Mouse (Mus musculus) heart, embryonic 10.5 days (tissue): ENCODE data around the gene Gm11032. TPM values are rescaled to one million over a fixed set of nuclear protein-coding genes. Genes with fewer than 3 reads are reported as not detected.
A peak's percentile ranks its signal among the peaks of the same experiment; 100 is the strongest.

Source experiments
- DNase-seq: peaks from one replicate; pipeline ENCODE4 v3.0.0-alpha.2; 2017; ENCODE audit warnings: low spot score
- H3K27ac ChIP-seq: fragments of 300-500 bp; sonication (generic); 2 replicates; pipeline ENCODE4 v1.5.1; 2016; ENCODE audit warnings: mild to moderate bottlenecking
- H3K27me3 ChIP-seq: fragments of 300-500 bp; sonication (generic); 2 replicates; pipeline ENCODE4 v1.6.1; 2016; ENCODE audit warnings: mild to moderate bottlenecking; ENCODE audit not compliant: poor library complexity, insufficient read depth, severe bottlenecking
- H3K36me3 ChIP-seq: fragments of 300-500 bp; sonication (generic); 2 replicates; pipeline ENCODE4 v1.6.1; 2016; ENCODE audit warnings: mild to moderate bottlenecking, moderate library complexity
- H3K4me1 ChIP-seq: fragments of 300-500 bp; sonication (generic); 2 replicates; pipeline ENCODE4 v1.6.1; 2016; ENCODE audit warnings: mild to moderate bottlenecking
- H3K4me3 ChIP-seq: fragments of 300-500 bp; sonication (generic); 2 replicates; pipeline ENCODE4 v1.5.1; 2016; ENCODE audit warnings: mild to moderate bottlenecking, moderate library complexity
- H3K9me3 ChIP-seq: fragments of 300-500 bp; sonication (generic); 2 replicates; pipeline ENCODE4 v1.6.1; 2016; ENCODE audit warnings: mild to moderate bottlenecking, moderate library complexity
- WGBS: fragments of 180-500 bp; shearing (Covaris S2); methylation state at CpG from one replicate; pipeline ENCODE4 v1.1.7; 2016; 5-methylcytosine and 5-hydroxymethylcytosine counted together
- polyA plus RNA-seq: library from polyadenylated mRNA; unstranded; fragments of >200 nt; fragmentation: Nextera tagmentation; extraction: Ambion mirVana; gene quantifications from 2 replicates; pipeline ENCODE4 v1.2.1, GENCODE M21; 2016

Gene Gm11032
- polyA plus RNA-seq, 1 experiment from 2014 or later = not detected

DNA sequence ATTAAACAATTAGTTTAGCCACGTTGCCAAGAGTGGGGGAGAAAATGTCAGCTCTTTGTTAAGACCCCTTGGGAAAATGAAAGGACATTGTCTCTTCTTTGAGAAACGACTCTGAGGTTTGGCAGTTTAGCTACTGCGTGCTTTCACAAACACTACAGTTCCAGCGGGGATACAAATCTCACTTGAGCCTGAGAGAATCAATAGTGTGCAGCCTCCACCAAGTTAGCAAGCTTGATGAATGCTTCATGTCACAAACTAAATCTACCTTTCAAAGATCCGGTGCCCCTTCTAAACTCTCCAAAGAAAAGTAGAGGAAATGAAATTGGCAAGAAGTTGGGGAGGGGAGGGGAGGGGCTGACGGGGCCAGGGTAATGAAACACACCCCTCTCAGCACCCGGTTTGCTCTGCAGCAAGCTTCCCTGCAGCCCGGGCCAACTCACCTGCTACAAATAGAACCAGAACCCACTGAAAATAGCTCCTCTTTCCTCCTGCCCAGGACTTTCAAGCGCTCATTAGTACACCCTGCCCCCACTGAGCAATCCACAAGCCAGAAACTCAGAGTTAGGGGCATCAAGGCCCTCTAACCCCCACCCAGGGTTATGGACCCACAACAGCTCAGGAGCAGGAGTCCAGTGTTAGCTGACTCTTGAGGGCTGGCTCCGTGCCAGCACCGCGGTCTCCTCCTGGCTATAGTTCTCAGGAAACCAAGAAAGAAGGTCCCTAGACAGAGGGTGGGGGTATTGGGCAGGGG lies 17.0 kb upstream of the Gm11032 start:
- H3K27ac ChIP-seq = peak overlapping the region; percentile 72; the same call in 1 of the 2 replicates
- no peak for DNase-seq
- H3K4me1 ChIP-seq = peaks cover 32% of the 10 kb centered on the region
- no peaks in the 10 kb centered on the region for H3K36me3 ChIP-seq
- H3K27me3 ChIP-seq = no peaks in the 10 kb centered on the region
- WGBS = 43% methylated on average over 12 of the region's 12 CpGs
- H3K4me3 ChIP-seq = peak overlapping the region; percentile 8; the same call in 1 of the 2 replicates
- no peaks in the 10 kb centered on the region for H3K9me3 ChIP-seq

DNA sequence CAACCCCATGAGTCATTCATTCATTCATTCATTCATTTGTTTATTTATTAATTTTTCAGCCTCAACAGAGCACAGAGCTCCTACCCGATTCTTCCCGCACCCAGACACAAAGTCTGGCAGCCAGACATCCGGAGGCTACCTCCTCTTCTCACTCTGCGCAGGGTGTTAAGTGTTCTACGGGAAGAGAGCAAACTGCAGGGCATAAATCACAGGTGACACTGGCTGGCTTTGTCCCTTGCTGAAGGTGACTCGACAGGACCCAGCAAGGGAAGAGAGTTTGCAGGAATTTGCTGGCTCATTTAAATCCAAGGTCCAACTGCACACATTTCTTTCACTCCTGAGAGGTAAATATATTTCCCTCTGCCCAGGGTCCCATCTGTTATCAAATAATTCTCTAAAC lies 15.4 kb upstream of the Gm11032 start:
- no peaks in the 10 kb centered on the region for H3K9me3 ChIP-seq
- WGBS = 32% methylated on average over 6 of the region's 6 CpGs
- peaks cover 32% of the 10 kb centered on the region for H3K4me1 ChIP-seq
- H3K27ac ChIP-seq = no peak overlapping the region
- H3K36me3 ChIP-seq = no peaks in the 10 kb centered on the region
- H3K4me3 ChIP-seq = no peak overlapping the region
- no peak for DNase-seq
- no peaks in the 10 kb centered on the region for H3K27me3 ChIP-seq

- WGBS = 48% methylated on average over 7 of the region's 7 CpGs
- H3K4me1 ChIP-seq = peaks cover 32% of the 10 kb centered on the region
- H3K27ac ChIP-seq = no peak overlapping the region
These were observed 14.5 kb upstream of the Gm11032 start for GRCm38 (mm10) chr11:4605414-4605813.

DNA sequence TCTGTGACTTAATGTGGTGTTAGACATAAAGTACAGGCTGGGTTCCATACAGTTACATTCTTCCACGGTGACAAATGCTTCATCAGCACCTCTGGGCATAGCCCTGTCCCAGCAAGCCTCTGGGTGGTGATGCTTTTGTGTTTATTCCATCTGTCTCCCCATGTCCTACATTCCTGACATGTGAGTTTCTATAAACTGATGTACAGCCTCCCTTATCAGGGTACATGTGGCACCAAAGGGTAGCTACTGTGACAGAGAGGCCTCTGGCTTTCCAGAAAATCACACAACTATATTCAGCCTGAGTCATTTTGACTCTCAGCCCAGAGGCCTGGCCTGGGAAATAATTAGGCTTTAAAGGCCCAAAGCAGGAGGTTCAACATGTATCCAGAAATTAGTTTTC lies 13.3 kb upstream of the Gm11032 start:
- WGBS = 68% methylated on average over 1 of the region's 1 CpGs

More at GRCm38 (mm10) chr11:4605414-4605813, 14.5 kb upstream of the Gm11032 start:
- no peaks in the 10 kb centered on the region for H3K36me3 ChIP-seq
- H3K4me3 ChIP-seq = no peak overlapping the region
- DNase-seq = no peak
- H3K27me3 ChIP-seq = no peaks in the 10 kb centered on the region
- H3K9me3 ChIP-seq = no peaks in the 10 kb centered on the region

GRCm38 (mm10) chr11:4611904-4612303 lies 8.0 kb upstream of the Gm11032 start:
- H3K27ac ChIP-seq = no peak overlapping the region

More for the DNA sequence above, 13.3 kb upstream of the Gm11032 start:
- Histone ChIP-seq H3K4me3 (no peak overlapping the region), H3K27me3 (no peaks in the 10 kb centered on the region), H3K27ac (no peak overlapping the region), H3K36me3 (no peaks in the 10 kb centered on the region), H3K9me3 (no peaks in the 10 kb centered on the region), H3K4me1 (peaks cover 32% of the 10 kb centered on the region)
- DNase-seq = no peak

GRCm38 (mm10) chr11:4620501-4621108 lies 738 bp downstream of the Gm11032 start:
- Histone ChIP-seq H3K4me3 (peak overlapping the region; percentile 22), H3K9me3 (no peaks in the 10 kb centered on the region), H3K27me3 (no peaks in the 10 kb centered on the region), H3K4me1 (peaks cover 16% of the 10 kb centered on the region), H3K27ac (peak overlapping the region; percentile 74; the same call in 1 of the 2 replicates), H3K36me3 (no peaks in the 10 kb centered on the region)
- no peak for DNase-seq
- whole genome bisulfite sequencing = 41% methylated on average over 13 of the region's 13 CpGs

More at GRCm38 (mm10) chr11:4611904-4612303, 8.0 kb upstream of the Gm11032 start:
- WGBS = 80% methylated on average over 2 of the region's 2 CpGs
- Histone ChIP-seq H3K9me3 (no peaks in the 10 kb centered on the region), H3K36me3 (no peaks in the 10 kb centered on the region), H3K4me1 (peaks cover 5% of the 10 kb centered on the region; the same call in 1 of the 2 replicates), H3K4me3 (no peak overlapping the region), H3K27me3 (no peaks in the 10 kb centered on the region)
- DNase-seq = no peak

DNA sequence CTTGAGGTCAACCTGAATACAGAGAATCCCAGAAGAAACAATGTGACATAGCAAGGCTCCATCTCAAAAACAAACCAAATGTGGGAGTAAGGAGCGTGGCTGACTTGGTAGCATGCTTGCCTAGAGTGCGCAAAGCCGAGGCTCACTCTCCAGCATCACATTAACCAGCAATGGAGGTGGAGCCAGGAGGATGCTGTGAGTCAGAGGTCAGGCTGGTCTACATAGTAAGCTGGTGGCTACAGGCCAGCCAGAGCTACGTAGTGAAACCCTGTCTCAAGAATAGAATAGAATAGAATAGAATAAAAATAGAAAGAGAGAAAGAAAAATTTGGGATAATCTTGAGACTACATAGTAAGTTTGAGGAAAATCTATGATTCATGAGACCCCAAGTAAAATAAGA lies 2.0 kb downstream of the Gm11032 start:
- no peak for DNase-seq
- H3K27ac ChIP-seq = no peak overlapping the region
- H3K36me3 ChIP-seq = no peaks in the 10 kb centered on the region
- no peaks in the 10 kb centered on the region for H3K9me3 ChIP-seq
- WGBS = 71% methylated on average over 4 of the region's 4 CpGs
- H3K27me3 ChIP-seq = no peaks in the 10 kb centered on the region
- no peak overlapping the region for H3K4me3 ChIP-seq
- peaks cover 16% of the 10 kb centered on the region for H3K4me1 ChIP-seq

DNA sequence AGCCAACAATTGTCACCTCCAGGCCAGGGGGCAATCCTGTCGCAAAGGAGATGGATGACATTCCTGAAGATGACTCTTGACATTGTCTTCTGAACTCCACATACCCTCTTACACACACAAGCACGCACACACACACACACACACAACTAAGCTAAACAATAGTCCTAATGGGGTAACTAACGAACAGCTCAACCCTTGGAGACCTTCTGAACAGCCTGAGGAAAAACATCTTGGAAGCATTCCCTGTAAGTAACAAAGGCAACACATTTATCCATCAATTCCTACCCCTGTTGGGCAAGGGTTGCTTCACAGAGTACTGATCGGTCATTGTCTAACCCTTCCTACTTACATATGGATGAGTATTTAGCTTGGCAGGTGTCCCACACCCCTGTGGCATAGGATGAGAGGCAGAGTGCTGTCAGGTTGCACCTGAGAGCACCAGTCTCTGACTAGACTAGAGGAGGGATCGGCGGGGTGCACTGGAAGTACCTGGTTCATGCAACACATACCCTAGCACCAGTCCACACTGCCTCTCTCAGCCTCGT lies 2.6 kb downstream of the Gm11032 start:
- peaks cover 16% of the 10 kb centered on the region for H3K4me1 ChIP-seq
- H3K9me3 ChIP-seq = no peaks in the 10 kb centered on the region
- H3K36me3 ChIP-seq = no peaks in the 10 kb centered on the region
- 78% methylated on average over 7 of the region's 7 CpGs for WGBS
- no peak for DNase-seq
- no peaks in the 10 kb centered on the region for H3K27me3 ChIP-seq
- H3K27ac ChIP-seq = no peak overlapping the region
- H3K4me3 ChIP-seq = no peak overlapping the region

DNA sequence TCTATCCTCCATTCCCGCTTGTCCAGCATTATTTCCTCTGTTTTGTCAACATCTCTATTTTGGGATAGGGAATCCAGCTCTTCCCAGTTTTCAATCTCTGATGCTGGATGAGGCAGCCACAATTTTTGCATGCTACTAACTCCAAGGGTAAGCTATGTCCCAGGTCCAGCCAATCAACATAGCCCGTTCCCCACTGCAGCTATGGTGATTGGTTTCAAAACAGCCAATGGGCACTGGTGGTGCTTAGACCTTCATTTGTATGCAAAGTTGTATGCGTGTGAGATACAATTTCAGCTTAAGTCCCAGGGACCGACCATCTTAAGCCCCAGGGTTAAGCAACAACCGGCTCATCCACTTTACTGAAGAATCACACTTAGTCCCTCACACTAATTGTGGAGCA lies 3.1 kb downstream of the Gm11032 start:
- Histone ChIP-seq H3K27ac (no peak overlapping the region), H3K36me3 (no peaks in the 10 kb centered on the region), H3K9me3 (no peaks in the 10 kb centered on the region), H3K4me3 (no peak overlapping the region), H3K4me1 (peaks cover 16% of the 10 kb centered on the region), H3K27me3 (no peaks in the 10 kb centered on the region)
- DNase-seq = no peak
- WGBS = 58% methylated on average over 5 of the region's 5 CpGs

GRCm38 (mm10) chr11:4625931-4626330 lies 6.1 kb downstream of the Gm11032 start:
- Histone ChIP-seq H3K4me1 (peaks cover 26% of the 10 kb centered on the region), H3K36me3 (no peaks in the 10 kb centered on the region)
- 72% methylated on average over 7 of the region's 7 CpGs for WGBS

DNA sequence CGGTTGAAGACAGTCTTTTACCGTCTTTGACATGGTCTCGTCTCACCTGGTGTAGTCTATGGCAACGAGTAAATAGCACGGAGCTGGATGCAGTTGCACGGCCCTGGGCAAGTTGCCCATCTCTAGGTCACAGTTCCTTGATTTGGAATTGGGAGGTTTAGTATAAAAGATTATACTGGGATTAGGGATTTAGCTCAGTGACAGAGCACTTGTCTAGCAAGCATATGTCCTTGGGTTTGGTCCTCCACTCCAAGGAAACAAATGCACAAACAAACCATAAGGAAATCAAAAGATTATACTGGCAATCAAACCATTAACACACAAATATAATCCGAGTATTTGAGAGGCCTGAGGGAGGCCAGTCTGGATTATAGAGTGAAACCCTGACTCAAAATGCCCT lies 7.8 kb downstream of the Gm11032 start:
- H3K27me3 ChIP-seq = no peaks in the 10 kb centered on the region
- peaks cover 32% of the 10 kb centered on the region for H3K4me1 ChIP-seq
- H3K27ac ChIP-seq = no peak overlapping the region
- no peak overlapping the region for H3K4me3 ChIP-seq
- H3K36me3 ChIP-seq = no peaks in the 10 kb centered on the region
- 92% methylated on average over 7 of the region's 7 CpGs for WGBS
- no peak for DNase-seq
- no peaks in the 10 kb centered on the region for H3K9me3 ChIP-seq

More at GRCm38 (mm10) chr11:4625931-4626330, 6.1 kb downstream of the Gm11032 start:
- no peak for DNase-seq
- no peak overlapping the region for H3K4me3 ChIP-seq
- no peaks in the 10 kb centered on the region for H3K27me3 ChIP-seq
- H3K9me3 ChIP-seq = no peaks in the 10 kb centered on the region
- no peak overlapping the region for H3K27ac ChIP-seq

DNA sequence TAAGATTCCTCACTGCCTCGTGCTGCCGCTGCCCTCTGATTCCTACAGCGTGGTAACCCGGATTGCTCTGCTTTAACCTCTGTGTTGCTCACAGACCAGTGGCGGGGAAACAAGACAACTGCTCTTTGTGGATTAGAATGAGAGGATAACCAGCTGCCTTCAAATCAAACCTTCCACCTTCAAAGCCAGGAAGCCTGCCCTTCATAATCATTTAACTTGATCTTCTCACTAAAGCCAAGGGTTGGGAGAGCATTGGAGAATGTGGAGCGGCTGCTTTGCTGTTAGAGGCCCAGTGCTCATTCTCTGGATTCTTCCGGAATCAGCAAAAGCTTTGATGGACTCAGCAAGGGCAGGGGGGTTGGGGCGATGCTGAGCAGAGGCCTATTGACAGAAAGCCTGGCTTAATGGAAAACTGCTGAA lies 10.0 kb downstream of the Gm11032 start:
- peak overlapping the region; percentile 86 for H3K27ac ChIP-seq
- H3K4me3 ChIP-seq = no peak overlapping the region
- no peaks in the 10 kb centered on the region for H3K27me3 ChIP-seq
- H3K9me3 ChIP-seq = no peaks in the 10 kb centered on the region
- 10% methylated on average over 8 of the region's 8 CpGs for WGBS
- no peak for DNase-seq
- no peaks in the 10 kb centered on the region for H3K36me3 ChIP-seq
- peaks cover 34% of the 10 kb centered on the region for H3K4me1 ChIP-seq

- Histone ChIP-seq H3K27ac (no peak overlapping the region), H3K36me3 (no peaks in the 10 kb centered on the region), H3K4me1 (peaks cover 47% of the 10 kb centered on the region), H3K27me3 (no peaks in the 10 kb centered on the region), H3K9me3 (no peaks in the 10 kb centered on the region), H3K4me3 (no peak overlapping the region)
- WGBS = 54% methylated on average over 2 of the region's 2 CpGs
- no peak for DNase-seq
These were observed 13.6 kb downstream of the Gm11032 start for GRCm38 (mm10) chr11:4633420-4633819.
